Mouse (Mus musculus): Measurements from ENCODE around the gene Nabp1. TPM values are rescaled to one million over a fixed set of nuclear protein-coding genes. Genes with fewer than 3 reads are reported as not detected.
A peak's percentile ranks its signal among the peaks of the same experiment; 100 is the strongest.

The Nabp1 gene
- 7.5 and 8.2 TPM in 2 replicates for total RNA-seq (2014; rRNA removed)
- polyA plus RNA-seq (2015; fragmentation: Nextera tagmentation; extraction: Ambion mirVana) = 3.4 and 6.3 TPM in 2 replicates

DNA sequence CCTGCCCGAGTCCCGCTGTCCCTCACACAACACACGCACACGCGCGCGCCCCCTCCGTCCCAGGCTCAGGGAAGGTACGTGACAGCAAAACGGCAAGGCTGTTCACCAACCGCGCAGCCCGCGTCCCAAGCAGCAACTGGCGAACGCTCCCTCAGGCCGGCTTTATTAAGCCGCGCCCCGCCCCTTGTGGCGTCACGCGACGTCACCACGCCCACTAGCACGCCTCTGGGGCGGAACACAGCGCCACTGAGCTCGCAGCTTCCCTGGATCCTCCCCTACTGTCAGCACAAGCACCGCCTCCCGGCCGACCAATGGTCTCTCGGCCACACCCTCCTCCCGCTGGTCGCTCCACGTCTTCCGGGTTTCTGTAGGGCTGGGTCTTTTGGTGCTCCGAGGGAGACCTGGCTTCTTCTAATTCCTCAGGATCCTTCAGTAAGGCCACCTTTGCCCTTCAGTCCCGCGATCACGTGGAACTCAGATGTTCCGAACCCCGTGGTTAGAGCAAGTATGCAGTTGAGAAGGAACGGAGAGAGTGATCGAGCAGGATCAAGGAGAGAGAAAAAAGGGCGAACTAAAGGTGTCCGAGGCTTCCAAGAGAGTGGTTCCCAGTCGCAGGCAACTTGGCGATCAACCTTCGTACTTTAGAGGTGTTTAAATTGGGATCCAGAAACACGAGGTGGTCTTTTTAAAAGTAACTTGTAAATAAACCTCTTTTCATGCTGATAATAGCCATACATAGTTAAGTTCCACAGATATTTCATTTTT lies at the start of gene Nabp1:
Gene Nabp1, minus strand, starts transcription at position 164 of the 765 bp plus-strand sequence.
- H3K9me3 ChIP-seq (ENCODE audit: low read length) = no peaks in the 10 kb centered on the region
- peak within 1 kb of the TSS; percentile 99 for H3K4me2 ChIP-seq (ENCODE audit: low read depth)
- DNase-seq (peak; percentile 99), ATAC-seq (peak; percentile 100)
- H3K4me1 ChIP-seq (ENCODE audit: insufficient read depth) = 0 out of 2 replicates have a peak, but pooled peaks cover 4% of the 10 kb centered on the region
- peak within 1 kb of the TSS; percentile 66 for H3K27ac ChIP-seq (ENCODE audit: low read depth, low read length)
- TF ChIP-seq CTCF (IDR thresholded peaks at IDR 0.05; ENCODE audit: low read depth) = peak; percentile 74
- H3K36me3 ChIP-seq (ENCODE audit: insufficient read depth) = no peaks in the 10 kb centered on the region
- WGBS = 1% methylated on average over 51 of the region's 51 CpGs
- H3K9ac ChIP-seq = peak within 1 kb of the TSS; percentile 65
- no peaks in the 10 kb centered on the region for H3K27me3 ChIP-seq (ENCODE audit: insufficient read depth, low read length)
- peak within 1 kb of the TSS; percentile 60 for H3K4me3 ChIP-seq (ENCODE audit: low read depth, low read length)

DNA sequence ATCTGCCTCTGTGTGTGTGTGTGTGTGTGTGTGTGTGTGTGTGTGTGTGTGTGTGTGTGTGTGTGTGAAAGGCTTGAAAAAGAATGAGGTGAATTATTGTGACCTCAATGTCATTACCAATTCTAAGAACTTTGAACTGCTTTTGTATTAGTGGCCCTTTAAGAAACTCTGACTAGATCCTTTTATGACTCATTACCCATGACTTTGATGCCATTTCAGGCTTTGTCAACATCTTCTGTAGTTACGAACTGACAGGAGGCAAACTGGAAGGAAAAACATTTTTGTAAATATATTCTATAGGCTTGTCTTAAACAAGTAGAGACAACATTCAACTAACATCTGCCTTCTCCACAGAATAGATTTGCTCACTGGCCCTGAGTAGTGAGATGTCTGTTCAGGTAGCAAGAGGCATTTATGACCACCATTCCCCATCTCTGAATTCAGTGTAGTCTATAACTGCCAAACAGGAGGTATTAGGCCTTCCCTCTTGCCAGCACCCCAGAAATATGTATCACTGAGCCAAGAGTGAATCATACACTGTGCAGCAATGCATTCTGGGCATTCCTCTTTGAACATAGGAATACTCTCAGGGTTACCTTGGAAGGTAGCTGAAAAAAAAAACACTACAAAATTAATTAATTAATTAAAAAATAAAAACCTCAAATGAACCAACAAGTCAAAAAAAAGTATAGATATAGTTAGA lies 47.5 kb upstream of the Nabp1 start:
- no peaks in the 10 kb centered on the region for H3K9me3 ChIP-seq (ENCODE audit: low read length)
- TF ChIP-seq CTCF (IDR thresholded peaks at IDR 0.05; ENCODE audit: low read depth) = no peak
- DNase-seq (no peak), ATAC-seq (no peak)
- H3K9ac ChIP-seq = no peak overlapping the region
- no peak overlapping the region for H3K4me3 ChIP-seq (ENCODE audit: low read depth, low read length)
- no peaks in the 10 kb centered on the region for H3K27me3 ChIP-seq (ENCODE audit: insufficient read depth, low read length)
- H3K36me3 ChIP-seq (ENCODE audit: insufficient read depth) = no peaks in the 10 kb centered on the region
- WGBS = 68% methylated on average over 1 of the region's 1 CpGs
- no peak overlapping the region for H3K27ac ChIP-seq (ENCODE audit: low read depth, low read length)
- no peaks in the 10 kb centered on the region for H3K4me1 ChIP-seq (ENCODE audit: insufficient read depth)
- no peak overlapping the region for H3K4me2 ChIP-seq (ENCODE audit: low read depth)

DNA sequence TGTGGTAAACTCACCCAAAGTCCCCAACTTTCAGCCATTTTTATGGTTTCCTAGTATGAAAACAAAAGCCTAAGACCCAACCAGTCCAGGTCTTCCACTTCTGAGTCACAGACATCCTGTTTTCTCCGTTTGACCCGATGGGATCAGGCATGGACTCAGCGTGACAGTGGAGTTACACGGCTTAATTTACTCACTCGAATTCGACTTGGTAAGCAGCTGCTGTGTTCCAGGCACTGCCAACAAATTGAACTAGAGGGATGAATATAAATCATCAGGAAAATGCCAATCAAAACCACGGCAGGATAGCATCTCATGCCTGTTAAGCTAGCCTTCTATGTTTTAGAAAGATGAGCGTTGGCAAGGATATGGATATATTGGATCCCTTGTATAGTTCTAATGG lies 43.4 kb upstream of the Nabp1 start:
- ATAC-seq (no peak), DNase-seq (no peak)
- 65% methylated on average over 8 of the region's 8 CpGs for WGBS

DNA sequence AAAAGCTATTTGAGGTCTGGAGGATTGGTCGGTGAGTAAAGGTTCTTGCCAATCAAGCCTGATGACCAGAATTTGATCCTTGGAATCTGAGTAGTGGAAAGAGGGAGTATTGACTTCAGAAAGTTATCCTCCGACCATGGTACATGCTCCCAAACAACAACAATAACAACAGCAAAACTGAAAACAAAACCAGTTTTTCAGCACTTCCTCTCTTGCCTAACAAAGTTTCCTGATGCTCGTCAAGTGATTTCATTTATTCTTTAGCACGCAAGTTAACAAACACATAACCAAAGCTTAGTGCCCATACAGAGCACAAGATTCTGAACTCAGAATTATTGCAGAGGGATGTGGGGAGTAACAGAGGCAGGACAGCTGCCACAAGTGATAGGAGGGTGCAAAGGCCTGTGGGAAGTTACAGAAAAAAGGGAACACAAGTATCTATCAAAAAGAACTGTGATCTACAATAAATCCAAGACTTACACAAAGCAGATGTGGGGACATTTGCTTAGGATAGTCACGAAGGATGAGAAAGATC lies 42.1 kb upstream of the Nabp1 start:
- H3K9ac ChIP-seq = no peak overlapping the region
- H3K27ac ChIP-seq (ENCODE audit: low read depth, low read length) = no peak overlapping the region
- no peak overlapping the region for H3K4me2 ChIP-seq (ENCODE audit: low read depth)
- no peaks in the 10 kb centered on the region for H3K9me3 ChIP-seq (ENCODE audit: low read length)
- no peaks in the 10 kb centered on the region for H3K36me3 ChIP-seq (ENCODE audit: insufficient read depth)
- DNase-seq = no peak
- TF ChIP-seq CTCF (IDR thresholded peaks at IDR 0.05; ENCODE audit: low read depth) = no peak
- H3K4me1 ChIP-seq (ENCODE audit: insufficient read depth) = no peaks in the 10 kb centered on the region
- ATAC-seq = no peak
- 82% methylated on average over 5 of the region's 5 CpGs for WGBS
- no peaks in the 10 kb centered on the region for H3K27me3 ChIP-seq (ENCODE audit: insufficient read depth, low read length)
- H3K4me3 ChIP-seq (ENCODE audit: low read depth, low read length) = no peak overlapping the region

More for the DNA sequence above, 43.4 kb upstream of the Nabp1 start:
- no peak overlapping the region for H3K4me3 ChIP-seq (ENCODE audit: low read depth, low read length)
- H3K9me3 ChIP-seq (ENCODE audit: low read length) = no peaks in the 10 kb centered on the region
- no peak overlapping the region for H3K9ac ChIP-seq
- H3K4me2 ChIP-seq (ENCODE audit: low read depth) = no peak overlapping the region
- H3K4me1 ChIP-seq (ENCODE audit: insufficient read depth) = no peaks in the 10 kb centered on the region
- H3K36me3 ChIP-seq (ENCODE audit: insufficient read depth) = no peaks in the 10 kb centered on the region
- no peaks in the 10 kb centered on the region for H3K27me3 ChIP-seq (ENCODE audit: insufficient read depth, low read length)
- no peak overlapping the region for H3K27ac ChIP-seq (ENCODE audit: low read depth, low read length)
- no peak for TF ChIP-seq CTCF (IDR thresholded peaks at IDR 0.05; ENCODE audit: low read depth)

DNA sequence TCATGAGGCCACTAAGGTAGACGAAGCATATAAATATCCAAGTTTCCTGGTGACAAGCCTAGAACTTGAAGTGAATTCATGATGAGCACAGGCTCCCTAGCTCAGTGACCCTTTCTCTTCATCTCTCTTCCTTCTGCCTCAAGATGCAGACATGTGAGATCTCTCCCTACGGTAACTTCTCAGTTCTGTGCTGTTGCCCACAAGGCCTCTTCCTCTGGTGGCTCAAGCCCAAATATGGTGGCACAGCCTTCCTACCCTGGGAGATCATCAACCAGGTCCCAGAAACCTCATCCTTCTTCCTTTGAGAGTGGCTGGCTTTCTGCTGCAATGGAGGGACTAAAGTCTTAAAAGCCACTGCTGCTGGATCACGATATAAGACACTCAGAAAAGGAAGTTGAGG lies 40.9 kb upstream of the Nabp1 start:
- no peak for DNase-seq
- Histone ChIP-seq H3K9ac (no peak overlapping the region), H3K9me3 (ENCODE audit: low read length) (no peaks in the 10 kb centered on the region), H3K36me3 (ENCODE audit: insufficient read depth) (no peaks in the 10 kb centered on the region), H3K4me1 (ENCODE audit: insufficient read depth) (no peaks in the 10 kb centered on the region), H3K27ac (ENCODE audit: low read depth, low read length) (no peak overlapping the region), H3K4me3 (ENCODE audit: low read depth, low read length) (no peak overlapping the region), H3K27me3 (ENCODE audit: insufficient read depth, low read length) (no peaks in the 10 kb centered on the region), H3K4me2 (ENCODE audit: low read depth) (no peak overlapping the region)
- 90% methylated on average over 3 of the region's 3 CpGs for WGBS
- TF ChIP-seq CTCF (IDR thresholded peaks at IDR 0.05; ENCODE audit: low read depth) = no peak
- no peak for ATAC-seq

DNA sequence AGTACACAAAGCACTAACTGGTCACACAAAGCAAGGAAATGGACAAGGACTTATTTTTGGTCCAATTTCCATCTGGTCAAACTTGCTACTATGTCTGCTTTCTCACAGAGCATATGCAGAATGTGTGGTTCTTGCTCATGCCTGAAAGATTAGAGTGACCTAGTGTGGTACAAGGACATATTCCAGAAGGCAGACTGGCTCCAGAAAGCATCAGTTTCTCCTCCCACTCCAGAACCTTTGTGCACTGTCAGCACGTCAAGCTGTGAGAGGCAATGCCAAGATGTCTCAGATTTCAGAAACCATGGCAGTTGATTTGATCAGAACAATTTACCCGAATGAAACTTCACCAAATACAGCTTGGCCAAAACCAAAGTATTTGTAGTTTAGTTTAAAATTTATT lies 37.4 kb upstream of the Nabp1 start:
- TF ChIP-seq CTCF (IDR thresholded peaks at IDR 0.05; ENCODE audit: low read depth) = no peak
- WGBS = 38% methylated on average over 2 of the region's 2 CpGs
- DNase-seq = no peak
- Histone ChIP-seq H3K9me3 (ENCODE audit: low read length) (no peaks in the 10 kb centered on the region), H3K4me3 (ENCODE audit: low read depth, low read length) (no peak overlapping the region), H3K4me1 (ENCODE audit: insufficient read depth) (no peaks in the 10 kb centered on the region), H3K4me2 (ENCODE audit: low read depth) (no peak overlapping the region), H3K9ac (no peak overlapping the region), H3K27ac (ENCODE audit: low read depth, low read length) (no peak overlapping the region), H3K27me3 (ENCODE audit: insufficient read depth, low read length) (no peaks in the 10 kb centered on the region), H3K36me3 (ENCODE audit: insufficient read depth) (no peaks in the 10 kb centered on the region)
- ATAC-seq = no peak

DNA sequence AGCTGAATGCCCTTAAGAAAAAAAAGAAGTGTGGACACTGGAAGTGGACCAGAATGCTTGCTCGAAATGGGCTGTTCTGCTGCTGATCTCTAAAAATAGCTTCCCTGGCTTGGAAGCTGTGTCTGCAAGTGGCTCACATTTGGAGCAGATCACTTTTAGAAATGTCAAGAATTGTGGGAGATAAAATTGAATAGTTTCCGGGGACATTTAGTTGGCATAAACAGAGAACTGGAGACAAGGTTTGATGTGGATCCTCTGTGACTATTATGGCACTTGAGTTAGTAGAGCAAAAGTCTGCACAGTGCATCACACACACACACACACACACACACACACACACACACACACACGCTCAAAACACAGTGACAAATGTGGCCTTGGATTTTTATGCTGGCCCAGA lies 36.8 kb upstream of the Nabp1 start:
- Histone ChIP-seq H3K9me3 (ENCODE audit: low read length) (no peaks in the 10 kb centered on the region), H3K9ac (no peak overlapping the region), H3K4me3 (ENCODE audit: low read depth, low read length) (no peak overlapping the region), H3K27me3 (ENCODE audit: insufficient read depth, low read length) (no peaks in the 10 kb centered on the region), H3K27ac (ENCODE audit: low read depth, low read length) (no peak overlapping the region), H3K36me3 (ENCODE audit: insufficient read depth) (no peaks in the 10 kb centered on the region), H3K4me1 (ENCODE audit: insufficient read depth) (no peaks in the 10 kb centered on the region), H3K4me2 (ENCODE audit: low read depth) (no peak overlapping the region)
- DNase-seq (no peak), ATAC-seq (peak; percentile 49; the same call in 1 of the 2 replicates)
- no peak for TF ChIP-seq CTCF (IDR thresholded peaks at IDR 0.05; ENCODE audit: low read depth)
- 68% methylated on average over 3 of the region's 3 CpGs for WGBS
